Mouse (Mus musculus): ENCODE measurements at regions not wholly inside any gene's neighbourhood (a gene's known extent, or its start where the extent isn't known, plus 50 kb on each side); places are given as distances from the start of the nearest gene placed in this dataset.

- 78% methylated on average over 4 of the region's 4 CpGs for WGBS
- Histone ChIP-seq H3K27me3 (replicated peaks) (no peaks in the 10 kb centered on the region), H3K36me3 (no peaks in the 10 kb centered on the region), H3K9ac (no peak overlapping the region), H3K27ac (no peak overlapping the region), H3K4me3 (no peak overlapping the region), H3K9me3 (no peaks in the 10 kb centered on the region), H3K4me1 (no peaks in the 10 kb centered on the region), H3K4me2 (replicated peaks) (no peak overlapping the region)
- ATAC-seq (ENCODE audit: low FRiP score, low read depth) = no peak
These were observed 258.9 kb downstream of the Sqor start for GRCm38 (mm10) chr2:123023918-123024317.

DNA sequence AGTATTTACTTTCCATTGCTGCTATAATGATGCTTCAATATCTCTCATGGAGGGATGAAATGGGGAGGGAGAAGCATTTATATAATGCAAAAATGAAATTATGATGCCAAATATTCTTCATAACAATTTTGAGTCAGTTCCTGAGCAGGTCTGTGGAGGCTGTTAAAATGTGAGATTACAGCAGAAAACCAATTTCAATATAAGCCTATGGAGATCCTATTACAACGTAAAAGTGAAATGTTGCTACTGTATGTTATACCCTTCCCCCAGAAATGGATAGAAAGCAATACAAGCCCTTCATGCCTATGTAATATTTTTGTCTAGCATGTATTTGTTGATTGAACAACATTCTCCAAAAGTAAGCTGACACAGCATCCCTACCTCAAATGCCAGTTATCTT, 259.3 kb downstream of the Sqor start:
- Histone ChIP-seq H3K4me3 (no peak overlapping the region), H3K4me1 (no peaks in the 10 kb centered on the region), H3K27ac (no peak overlapping the region), H3K27me3 (replicated peaks) (no peaks in the 10 kb centered on the region), H3K9ac (no peak overlapping the region), H3K4me2 (replicated peaks) (no peak overlapping the region), H3K36me3 (no peaks in the 10 kb centered on the region), H3K9me3 (no peaks in the 10 kb centered on the region)
- no peak for ATAC-seq (ENCODE audit: low FRiP score, low read depth)
- WGBS = 84% methylated on average over 1 of the region's 1 CpGs

DNA sequence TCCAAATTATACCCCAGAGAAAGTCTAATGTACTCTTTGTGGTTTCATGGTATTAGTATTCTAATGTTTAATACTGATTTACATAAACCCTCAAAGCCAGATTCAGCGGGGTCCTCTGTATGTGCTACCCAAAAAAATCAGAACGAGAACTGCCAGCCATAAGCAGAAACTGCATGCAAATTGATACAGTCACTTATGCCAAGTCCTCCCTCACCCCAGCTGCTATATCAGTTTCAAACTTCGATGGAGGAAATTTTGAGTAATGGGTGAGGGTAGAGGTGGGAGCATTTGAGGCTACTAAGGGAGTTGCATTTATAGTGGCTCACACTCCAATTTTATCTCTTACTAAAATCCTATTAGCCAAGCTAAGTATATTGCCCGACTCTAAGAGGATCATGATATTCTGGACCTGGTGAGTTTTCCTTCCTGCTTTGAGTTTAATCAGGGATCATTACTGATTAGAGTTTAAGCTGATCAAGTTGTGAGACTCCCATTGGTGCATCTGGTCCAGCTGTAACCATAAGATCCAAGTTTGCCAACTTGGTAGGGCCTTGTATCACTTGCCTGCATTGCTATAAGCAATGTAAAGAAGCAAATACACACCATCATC, 260.0 kb downstream of the Sqor start:
- no peak for ATAC-seq (ENCODE audit: low FRiP score, low read depth)
- Histone ChIP-seq H3K36me3 (no peaks in the 10 kb centered on the region), H3K4me3 (no peak overlapping the region), H3K9me3 (no peaks in the 10 kb centered on the region), H3K27ac (no peak overlapping the region), H3K4me1 (no peaks in the 10 kb centered on the region), H3K4me2 (replicated peaks) (no peak overlapping the region), H3K9ac (no peak overlapping the region), H3K27me3 (replicated peaks) (no peaks in the 10 kb centered on the region)
- WGBS = 82% methylated on average over 4 of the region's 4 CpGs

- no peaks in the 10 kb centered on the region for H3K27me3 ChIP-seq (replicated peaks)
- H3K4me3 ChIP-seq = no peak overlapping the region
- no peak overlapping the region for H3K4me2 ChIP-seq (replicated peaks)
- H3K27ac ChIP-seq = no peak overlapping the region
- no peaks in the 10 kb centered on the region for H3K36me3 ChIP-seq
- H3K4me1 ChIP-seq = no peaks in the 10 kb centered on the region
- no peak for ATAC-seq (ENCODE audit: low FRiP score, low read depth)
- no peaks in the 10 kb centered on the region for H3K9me3 ChIP-seq
- no peak overlapping the region for H3K9ac ChIP-seq
These were observed 282.3 kb downstream of the Sqor start for GRCm38 (mm10) chr2:123047321-123047720.

GRCm38 (mm10) chr2:123064648-123065047, 299.6 kb downstream of the Sqor start:
- no peak overlapping the region for H3K27ac ChIP-seq
- WGBS = 95% methylated on average over 1 of the region's 1 CpGs

DNA sequence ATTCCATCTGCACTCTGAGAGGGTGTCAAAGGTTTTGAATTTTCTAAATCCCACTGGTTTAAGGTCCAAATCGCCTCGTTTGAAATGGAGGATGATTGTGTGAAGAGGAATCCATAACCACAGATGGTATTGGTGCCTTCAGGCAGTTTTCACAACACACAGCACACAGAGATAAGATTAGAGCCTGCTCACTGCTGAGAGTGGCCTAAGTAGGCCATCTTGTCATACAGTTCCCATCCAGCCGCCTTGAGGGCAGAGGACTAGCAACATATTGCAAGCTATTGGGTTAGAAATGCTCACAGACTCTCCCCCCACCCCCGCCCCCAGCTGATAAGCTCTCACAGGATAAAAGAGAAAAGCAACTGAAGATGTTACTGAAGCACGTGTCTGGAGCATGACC, 303.8 kb downstream of the Sqor start:
- no peaks in the 10 kb centered on the region for H3K36me3 ChIP-seq
- no peaks in the 10 kb centered on the region for H3K9me3 ChIP-seq
- ATAC-seq (ENCODE audit: low FRiP score, low read depth) = no peak
- H3K9ac ChIP-seq = no peak overlapping the region
- no peak overlapping the region for H3K4me2 ChIP-seq (replicated peaks)
- no peak overlapping the region for H3K27ac ChIP-seq
- H3K27me3 ChIP-seq (replicated peaks) = no peaks in the 10 kb centered on the region
- no peaks in the 10 kb centered on the region for H3K4me1 ChIP-seq
- no peak overlapping the region for H3K4me3 ChIP-seq
- WGBS = 58% methylated on average over 5 of the region's 5 CpGs

More at GRCm38 (mm10) chr2:123064648-123065047, 299.6 kb downstream of the Sqor start:
- Histone ChIP-seq H3K9me3 (no peaks in the 10 kb centered on the region), H3K27me3 (replicated peaks) (no peaks in the 10 kb centered on the region), H3K4me1 (no peaks in the 10 kb centered on the region), H3K9ac (no peak overlapping the region), H3K4me2 (replicated peaks) (no peak overlapping the region), H3K4me3 (no peak overlapping the region), H3K36me3 (no peaks in the 10 kb centered on the region)
- no peak for ATAC-seq (ENCODE audit: low FRiP score, low read depth)

- Histone ChIP-seq H3K9me3 (no peaks in the 10 kb centered on the region), H3K9ac (no peak overlapping the region), H3K27ac (no peak overlapping the region), H3K36me3 (no peaks in the 10 kb centered on the region), H3K4me3 (no peak overlapping the region), H3K27me3 (replicated peaks) (no peaks in the 10 kb centered on the region), H3K4me1 (no peaks in the 10 kb centered on the region), H3K4me2 (replicated peaks) (no peak overlapping the region)
- no peak for ATAC-seq (ENCODE audit: low FRiP score, low read depth)
- 91% methylated on average over 2 of the region's 2 CpGs for WGBS
These were observed 307.6 kb downstream of the Sqor start for GRCm38 (mm10) chr2:123072653-123073052.

GRCm38 (mm10) chr2:123073476-123074085, 308.5 kb downstream of the Sqor start:
- Histone ChIP-seq H3K4me1 (no peaks in the 10 kb centered on the region), H3K9ac (no peak overlapping the region), H3K4me2 (replicated peaks) (no peak overlapping the region), H3K9me3 (no peaks in the 10 kb centered on the region), H3K27me3 (replicated peaks) (no peaks in the 10 kb centered on the region), H3K27ac (no peak overlapping the region), H3K4me3 (no peak overlapping the region), H3K36me3 (no peaks in the 10 kb centered on the region)
- 52% methylated on average over 4 of the region's 4 CpGs for WGBS
- ATAC-seq (ENCODE audit: low FRiP score, low read depth) = no peak

- Histone ChIP-seq H3K4me1 (no peaks in the 10 kb centered on the region), H3K9me3 (no peaks in the 10 kb centered on the region), H3K27me3 (replicated peaks) (no peaks in the 10 kb centered on the region), H3K27ac (no peak overlapping the region), H3K36me3 (no peaks in the 10 kb centered on the region), H3K4me2 (replicated peaks) (no peak overlapping the region), H3K4me3 (no peak overlapping the region), H3K9ac (no peak overlapping the region)
- no peak for ATAC-seq (ENCODE audit: low FRiP score, low read depth)
- 95% methylated on average over 1 of the region's 1 CpGs for WGBS
These were observed 327.7 kb downstream of the Sqor start for GRCm38 (mm10) chr2:123092726-123093125.

DNA sequence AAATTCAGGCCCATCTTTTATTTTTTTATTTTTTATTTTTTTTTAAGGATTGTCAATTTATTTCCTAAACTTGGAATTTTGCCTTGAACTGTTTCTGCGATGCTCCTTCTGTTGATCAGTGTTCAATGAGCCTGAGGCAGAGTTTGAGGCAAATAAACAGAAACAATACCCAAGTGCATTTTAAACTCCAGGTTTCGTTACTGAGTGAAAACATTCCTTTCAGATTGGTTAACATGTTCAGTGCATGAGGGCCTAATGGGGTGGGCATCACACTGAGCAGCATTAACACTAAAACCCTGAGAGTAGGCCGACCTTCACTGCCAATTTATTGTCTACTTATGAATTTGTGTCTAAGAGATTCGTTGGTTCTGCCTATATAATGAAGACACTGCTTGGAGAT, 338.5 kb downstream of the Sqor start:
- no peak for ATAC-seq (ENCODE audit: low FRiP score, low read depth)
- no peak overlapping the region for H3K4me2 ChIP-seq (replicated peaks)
- 78% methylated on average over 4 of the region's 4 CpGs for WGBS
- H3K27ac ChIP-seq = no peak overlapping the region
- H3K9me3 ChIP-seq = no peaks in the 10 kb centered on the region
- no peaks in the 10 kb centered on the region for H3K4me1 ChIP-seq
- no peaks in the 10 kb centered on the region for H3K36me3 ChIP-seq
- no peak overlapping the region for H3K9ac ChIP-seq
- no peaks in the 10 kb centered on the region for H3K27me3 ChIP-seq (replicated peaks)
- no peak overlapping the region for H3K4me3 ChIP-seq

- no peaks in the 10 kb centered on the region for H3K4me1 ChIP-seq
- ATAC-seq (ENCODE audit: low FRiP score, low read depth) = no peak
- no peaks in the 10 kb centered on the region for H3K9me3 ChIP-seq
- no peak overlapping the region for H3K9ac ChIP-seq
- no peaks in the 10 kb centered on the region for H3K36me3 ChIP-seq
- no peak overlapping the region for H3K4me3 ChIP-seq
- 72% methylated on average over 2 of the region's 2 CpGs for WGBS
- H3K27me3 ChIP-seq (replicated peaks) = no peaks in the 10 kb centered on the region
- no peak overlapping the region for H3K4me2 ChIP-seq (replicated peaks)
- no peak overlapping the region for H3K27ac ChIP-seq
These were observed 366.5 kb downstream of the Sqor start for GRCm38 (mm10) chr2:123131496-123131895.

GRCm38 (mm10) chr2:123153170-123153569, 388.1 kb downstream of the Sqor start:
- Histone ChIP-seq H3K36me3 (no peaks in the 10 kb centered on the region), H3K9ac (no peak overlapping the region), H3K4me2 (replicated peaks) (no peak overlapping the region), H3K27me3 (replicated peaks) (no peaks in the 10 kb centered on the region), H3K4me1 (no peaks in the 10 kb centered on the region), H3K27ac (no peak overlapping the region), H3K4me3 (no peak overlapping the region), H3K9me3 (no peaks in the 10 kb centered on the region)
- ATAC-seq (ENCODE audit: low FRiP score, low read depth) = no peak

GRCm38 (mm10) chr2:123165384-123165783, 400.3 kb downstream of the Sqor start:
- Histone ChIP-seq H3K4me2 (replicated peaks) (no peak overlapping the region), H3K9ac (no peak overlapping the region), H3K4me3 (no peak overlapping the region), H3K27me3 (replicated peaks) (no peaks in the 10 kb centered on the region), H3K27ac (no peak overlapping the region), H3K4me1 (no peaks in the 10 kb centered on the region), H3K36me3 (no peaks in the 10 kb centered on the region), H3K9me3 (no peaks in the 10 kb centered on the region)
- ATAC-seq (ENCODE audit: low FRiP score, low read depth) = no peak

Data from neural tube, embryonic 12.5 days (tissue).